Mouse (Mus musculus): ENCODE measurements at regions not wholly inside any gene's neighbourhood (a gene's known extent, or its start where the extent isn't known, plus 50 kb on each side); places are given as distances from the start of the nearest gene placed in this dataset.

DNA sequence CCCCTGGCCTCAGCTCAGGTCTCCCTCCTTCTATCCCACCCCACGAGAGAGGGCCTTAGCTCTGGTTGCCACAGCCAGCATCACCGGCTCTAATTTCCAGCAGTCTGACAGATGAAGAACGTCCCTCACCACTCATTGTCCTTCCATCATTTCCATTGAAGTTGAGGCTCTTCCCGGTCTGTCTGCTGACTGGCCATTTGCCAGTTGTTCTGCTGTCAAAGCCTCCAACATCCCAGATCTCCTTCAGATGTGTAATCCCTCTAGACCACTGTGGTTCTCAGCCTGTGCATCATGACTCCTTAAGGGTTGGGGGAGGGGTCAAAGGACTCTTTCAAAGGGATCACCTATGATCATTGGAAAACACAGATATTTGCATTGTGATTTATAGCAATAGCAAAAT lies 181.6 kb downstream of the Rplp1 start:
- no peak overlapping the region for H3K4me2 ChIP-seq
- H3K4me1 ChIP-seq (replicated peaks) = 0 out of 2 replicates have a peak, but pooled peaks cover 4% of the 10 kb centered on the region
- no peak overlapping the region for H3K27ac ChIP-seq (ENCODE audit: poor library complexity, severe bottlenecking)
- H3K36me3 ChIP-seq = no peaks in the 10 kb centered on the region
- no peaks in the 10 kb centered on the region for H3K9me3 ChIP-seq (replicated peaks)
- no peak overlapping the region for H3K9ac ChIP-seq
- H3K27me3 ChIP-seq (replicated peaks) = 0 out of 2 replicates have a peak, but pooled peaks cover 8% of the 10 kb centered on the region
- ATAC-seq (ENCODE audit: insufficient number of reproducible peaks, low FRiP score) = no peak
- no peak overlapping the region for H3K4me3 ChIP-seq
- 44% methylated on average over 4 of the region's 4 CpGs for WGBS

DNA sequence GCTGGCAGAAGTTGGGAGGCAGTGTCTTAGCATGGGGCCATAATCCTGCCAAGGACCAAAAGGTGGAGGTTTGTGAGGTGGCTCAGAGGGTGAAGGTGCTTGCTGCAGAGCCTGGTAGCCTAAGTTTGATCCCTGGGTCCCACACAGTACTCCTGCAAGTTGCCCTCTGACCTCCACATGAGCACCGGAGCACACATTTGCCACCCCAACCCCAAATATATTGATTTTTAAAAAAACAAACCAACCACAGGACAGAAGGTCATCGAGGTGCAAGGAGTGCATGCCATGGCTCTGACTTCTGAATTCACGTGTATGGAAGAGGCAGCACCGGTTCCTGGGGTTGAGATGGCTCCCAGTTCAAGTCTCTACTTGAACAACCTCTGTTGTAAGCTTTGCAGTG lies 186.2 kb downstream of the Rplp1 start:
- no peaks in the 10 kb centered on the region for H3K36me3 ChIP-seq
- 77% methylated on average over 4 of the region's 4 CpGs for WGBS
- no peak overlapping the region for H3K4me2 ChIP-seq
- ATAC-seq (ENCODE audit: insufficient number of reproducible peaks, low FRiP score) = no peak
- H3K4me1 ChIP-seq (replicated peaks) = 0 out of 2 replicates have a peak, but pooled peaks cover 5% of the 10 kb centered on the region
- H3K4me3 ChIP-seq = no peak overlapping the region
- H3K9me3 ChIP-seq (replicated peaks) = no peaks in the 10 kb centered on the region
- H3K27me3 ChIP-seq (replicated peaks) = 0 out of 2 replicates have a peak, but pooled peaks cover 8% of the 10 kb centered on the region
- H3K27ac ChIP-seq (ENCODE audit: poor library complexity, severe bottlenecking) = no peak overlapping the region
- no peak overlapping the region for H3K9ac ChIP-seq

DNA sequence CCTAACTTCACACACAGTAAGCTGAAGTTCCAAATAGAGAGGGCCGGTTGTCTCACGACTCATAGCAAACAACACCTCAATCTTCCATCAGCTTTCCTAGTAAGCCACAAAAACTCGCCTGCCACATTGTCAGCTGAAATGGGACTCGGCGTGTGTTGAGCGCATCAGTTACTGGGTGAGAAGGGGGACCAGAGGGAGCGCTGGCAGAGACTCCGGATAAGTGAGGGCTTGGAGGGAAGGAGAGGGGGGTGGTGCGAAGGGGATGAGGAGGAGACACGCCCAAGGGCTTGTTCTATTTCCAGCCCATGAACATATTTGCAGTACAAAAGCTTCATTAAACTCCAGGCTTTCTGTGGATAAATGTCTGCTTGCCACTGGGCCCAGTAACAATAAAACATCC lies 186.7 kb downstream of the Rplp1 start:
- 0 out of 2 replicates have a peak, but pooled peaks cover 8% of the 10 kb centered on the region for H3K27me3 ChIP-seq (replicated peaks)

DNA sequence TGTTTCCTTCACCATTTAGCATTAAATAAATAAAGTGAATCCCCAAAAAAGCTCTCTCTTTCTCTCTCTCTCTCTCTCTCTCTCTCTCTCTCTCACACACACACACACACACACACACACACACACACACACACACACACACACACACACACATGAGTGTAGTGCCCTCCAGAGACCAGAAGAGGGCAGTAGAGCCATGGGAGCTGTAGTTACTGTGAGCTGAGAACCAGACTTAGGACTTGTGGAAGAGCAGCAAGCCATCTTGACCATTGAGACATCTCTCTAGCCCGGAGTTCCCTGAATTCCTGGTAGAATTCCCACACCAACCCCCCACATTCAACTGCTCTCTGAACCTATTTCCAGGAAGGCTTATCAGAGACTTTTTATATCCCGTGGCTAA lies 190.3 kb downstream of the Rplp1 start:
- Histone ChIP-seq H3K27me3 (replicated peaks) (peaks cover 20% of the 10 kb centered on the region), H3K36me3 (no peaks in the 10 kb centered on the region), H3K9me3 (replicated peaks) (no peaks in the 10 kb centered on the region), H3K27ac (ENCODE audit: poor library complexity, severe bottlenecking) (no peak overlapping the region), H3K4me3 (no peak overlapping the region), H3K9ac (no peak overlapping the region), H3K4me2 (no peak overlapping the region), H3K4me1 (replicated peaks) (peaks cover 8% of the 10 kb centered on the region; the same call in 1 of the 2 replicates)
- no peak for ATAC-seq (ENCODE audit: insufficient number of reproducible peaks, low FRiP score)
- WGBS = 88% methylated on average over 2 of the region's 2 CpGs

More for the DNA sequence above, 186.7 kb downstream of the Rplp1 start:
- Histone ChIP-seq H3K4me2 (no peak overlapping the region), H3K9me3 (replicated peaks) (no peaks in the 10 kb centered on the region), H3K4me1 (replicated peaks) (0 out of 2 replicates have a peak, but pooled peaks cover 8% of the 10 kb centered on the region), H3K36me3 (no peaks in the 10 kb centered on the region), H3K27ac (ENCODE audit: poor library complexity, severe bottlenecking) (no peak overlapping the region), H3K4me3 (no peak overlapping the region), H3K9ac (no peak overlapping the region)
- WGBS = 37% methylated on average over 10 of the region's 10 CpGs
- ATAC-seq (ENCODE audit: insufficient number of reproducible peaks, low FRiP score) = no peak

DNA sequence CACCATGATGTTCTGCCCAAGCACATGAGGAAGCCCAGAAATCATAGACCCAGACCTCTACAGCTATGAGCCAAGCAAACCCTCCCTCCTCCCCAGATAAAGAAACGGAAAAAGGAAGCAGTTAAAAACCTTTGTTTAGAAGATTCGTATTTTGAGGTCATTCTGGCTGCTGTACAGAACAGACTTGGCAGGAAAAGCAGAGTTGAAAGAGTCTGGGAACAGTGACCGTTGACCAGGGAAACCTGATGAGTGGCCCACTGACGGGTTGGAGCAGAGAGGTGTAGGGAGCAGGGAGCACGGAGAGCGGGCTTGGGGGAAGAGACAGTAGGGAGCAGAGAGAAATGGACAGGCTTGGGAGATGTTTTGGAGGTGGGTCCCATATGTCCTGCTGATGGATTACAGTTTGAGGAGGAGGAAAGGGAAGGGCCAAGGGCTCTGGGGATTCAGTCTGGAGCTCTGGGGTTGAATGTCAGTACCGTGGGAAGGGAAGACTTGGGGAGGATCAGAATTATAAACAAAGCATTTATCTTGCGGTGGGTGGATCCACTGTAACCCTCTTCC lies 191.2 kb downstream of the Rplp1 start:
- H3K4me1 ChIP-seq (replicated peaks) = peaks cover 8% of the 10 kb centered on the region; the same call in 1 of the 2 replicates
- ATAC-seq (ENCODE audit: insufficient number of reproducible peaks, low FRiP score) = peak; percentile 61; the same call in 1 of the 2 replicates
- H3K4me2 ChIP-seq = no peak overlapping the region
- no peak overlapping the region for H3K9ac ChIP-seq
- WGBS = 56% methylated on average over 8 of the region's 8 CpGs
- H3K9me3 ChIP-seq (replicated peaks) = no peaks in the 10 kb centered on the region
- peaks cover 25% of the 10 kb centered on the region for H3K27me3 ChIP-seq (replicated peaks)
- no peak overlapping the region for H3K4me3 ChIP-seq
- 0 out of 2 replicates have a peak overlapping the region, but pooled peaks have one; percentile 23 for H3K27ac ChIP-seq (ENCODE audit: poor library complexity, severe bottlenecking)
- H3K36me3 ChIP-seq = no peaks in the 10 kb centered on the region

DNA sequence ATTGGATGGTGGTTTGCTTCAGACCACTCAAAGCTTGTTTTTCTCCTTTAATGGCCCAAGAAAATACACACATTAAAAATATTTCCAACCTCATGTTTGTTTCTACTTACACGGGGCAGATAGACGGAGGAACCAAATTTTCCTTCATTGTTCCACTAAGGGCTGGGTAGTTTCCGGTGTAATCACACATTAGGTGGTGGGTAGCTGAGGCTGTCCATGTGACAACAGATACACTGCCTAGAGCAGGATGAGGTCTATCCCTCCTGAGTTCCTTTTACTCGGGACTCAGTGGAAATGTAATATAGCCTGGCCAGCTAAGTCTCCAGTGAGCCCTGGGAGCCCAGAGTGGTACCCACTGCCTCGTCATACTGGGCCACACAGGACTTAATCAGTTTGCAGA lies 192.5 kb downstream of the Rplp1 start:
- Histone ChIP-seq H3K36me3 (no peaks in the 10 kb centered on the region), H3K27ac (ENCODE audit: poor library complexity, severe bottlenecking) (no peak overlapping the region), H3K9ac (no peak overlapping the region), H3K4me2 (no peak overlapping the region), H3K4me1 (replicated peaks) (peaks cover 3% of the 10 kb centered on the region; the same call in 1 of the 2 replicates), H3K9me3 (replicated peaks) (no peaks in the 10 kb centered on the region), H3K27me3 (replicated peaks) (peaks cover 32% of the 10 kb centered on the region), H3K4me3 (no peak overlapping the region)
- WGBS = 79% methylated on average over 5 of the region's 5 CpGs
- ATAC-seq (ENCODE audit: insufficient number of reproducible peaks, low FRiP score) = no peak

DNA sequence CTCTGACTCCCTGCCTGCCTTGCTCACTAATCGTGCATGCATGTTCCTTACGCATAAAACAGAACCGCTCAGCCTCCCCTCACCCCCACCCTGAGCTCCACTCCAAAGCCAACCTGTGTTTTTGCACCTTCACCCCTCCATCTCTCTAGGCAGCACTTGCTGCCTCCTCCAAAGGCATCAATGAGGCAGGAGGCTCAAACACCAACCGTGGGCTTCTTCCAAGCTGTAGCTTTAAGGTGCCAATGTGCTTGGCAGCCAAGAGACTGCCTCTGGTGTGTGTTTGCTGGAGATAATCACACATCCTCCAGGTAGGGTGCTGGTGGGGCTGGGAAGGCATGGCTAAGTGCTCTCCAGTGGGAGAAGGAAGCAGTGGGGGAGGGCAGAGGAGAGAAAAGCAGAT lies 193.3 kb downstream of the Rplp1 start:
- H3K36me3 ChIP-seq = no peaks in the 10 kb centered on the region
- H3K27me3 ChIP-seq (replicated peaks) = peaks cover 38% of the 10 kb centered on the region
- ATAC-seq (ENCODE audit: insufficient number of reproducible peaks, low FRiP score) = no peak
- no peak overlapping the region for H3K9ac ChIP-seq
- no peak overlapping the region for H3K4me3 ChIP-seq
- H3K4me1 ChIP-seq (replicated peaks) = peaks cover 3% of the 10 kb centered on the region; the same call in 1 of the 2 replicates
- 64% methylated on average over 4 of the region's 4 CpGs for WGBS
- H3K27ac ChIP-seq (ENCODE audit: poor library complexity, severe bottlenecking) = no peak overlapping the region
- no peaks in the 10 kb centered on the region for H3K9me3 ChIP-seq (replicated peaks)
- H3K4me2 ChIP-seq = no peak overlapping the region

DNA sequence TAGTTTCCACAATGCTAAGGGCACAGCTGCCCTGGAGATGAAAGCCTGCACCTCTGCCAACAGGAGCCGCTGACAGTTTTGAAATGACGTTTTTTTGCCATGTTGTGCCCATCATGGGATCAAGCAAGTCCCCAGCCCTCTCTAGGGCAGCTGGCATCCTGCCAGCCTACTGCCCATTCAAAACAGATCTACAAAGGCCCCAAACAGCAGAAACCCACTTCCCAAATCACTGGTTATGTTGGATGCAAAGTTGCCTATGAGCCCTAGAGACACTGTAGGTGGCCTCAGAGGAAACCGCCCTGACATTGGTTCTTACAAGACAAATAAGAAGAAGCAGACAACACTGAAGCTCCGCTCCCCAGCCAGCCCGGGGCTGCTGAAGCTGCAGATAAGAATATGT lies 194.1 kb downstream of the Rplp1 start:
- peaks cover 3% of the 10 kb centered on the region; the same call in 1 of the 2 replicates for H3K4me1 ChIP-seq (replicated peaks)
- 61% methylated on average over 5 of the region's 5 CpGs for WGBS

DNA sequence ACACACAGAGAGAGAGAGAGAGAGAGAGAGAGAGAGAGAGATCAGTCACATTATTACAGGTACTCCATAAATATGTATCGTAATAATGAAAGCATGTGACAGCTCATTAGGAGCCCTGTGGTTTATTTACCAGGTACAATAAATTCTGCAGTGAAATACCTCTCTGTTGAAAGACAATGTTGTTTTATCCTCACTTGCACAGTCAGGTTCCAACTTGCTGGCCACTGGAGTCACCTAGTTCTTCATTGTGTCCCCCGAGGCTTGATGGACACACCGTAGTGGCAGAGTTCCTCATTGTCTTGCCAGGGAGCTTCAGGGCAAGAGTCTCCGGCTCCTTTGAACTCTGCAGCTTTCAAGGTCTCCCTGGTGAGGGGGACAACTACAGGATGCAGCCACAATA lies 197.6 kb downstream of the Rplp1 start:
- H3K27ac ChIP-seq (ENCODE audit: poor library complexity, severe bottlenecking) = no peak overlapping the region
- H3K4me2 ChIP-seq = no peak overlapping the region
- peaks cover 13% of the 10 kb centered on the region for H3K4me1 ChIP-seq (replicated peaks)
- H3K36me3 ChIP-seq = no peaks in the 10 kb centered on the region
- H3K9ac ChIP-seq = no peak overlapping the region
- WGBS = 79% methylated on average over 4 of the region's 4 CpGs
- ATAC-seq (ENCODE audit: insufficient number of reproducible peaks, low FRiP score) = no peak
- no peak overlapping the region for H3K4me3 ChIP-seq
- peaks cover 57% of the 10 kb centered on the region for H3K27me3 ChIP-seq (replicated peaks)
- no peaks in the 10 kb centered on the region for H3K9me3 ChIP-seq (replicated peaks)

More for the DNA sequence above, 194.1 kb downstream of the Rplp1 start:
- H3K36me3 ChIP-seq = no peaks in the 10 kb centered on the region
- H3K4me2 ChIP-seq = no peak overlapping the region
- no peak overlapping the region for H3K9ac ChIP-seq
- no peak for ATAC-seq (ENCODE audit: insufficient number of reproducible peaks, low FRiP score)
- no peak overlapping the region for H3K4me3 ChIP-seq
- H3K27me3 ChIP-seq (replicated peaks) = peaks cover 41% of the 10 kb centered on the region
- no peak overlapping the region for H3K27ac ChIP-seq (ENCODE audit: poor library complexity, severe bottlenecking)
- H3K9me3 ChIP-seq (replicated peaks) = no peaks in the 10 kb centered on the region

DNA sequence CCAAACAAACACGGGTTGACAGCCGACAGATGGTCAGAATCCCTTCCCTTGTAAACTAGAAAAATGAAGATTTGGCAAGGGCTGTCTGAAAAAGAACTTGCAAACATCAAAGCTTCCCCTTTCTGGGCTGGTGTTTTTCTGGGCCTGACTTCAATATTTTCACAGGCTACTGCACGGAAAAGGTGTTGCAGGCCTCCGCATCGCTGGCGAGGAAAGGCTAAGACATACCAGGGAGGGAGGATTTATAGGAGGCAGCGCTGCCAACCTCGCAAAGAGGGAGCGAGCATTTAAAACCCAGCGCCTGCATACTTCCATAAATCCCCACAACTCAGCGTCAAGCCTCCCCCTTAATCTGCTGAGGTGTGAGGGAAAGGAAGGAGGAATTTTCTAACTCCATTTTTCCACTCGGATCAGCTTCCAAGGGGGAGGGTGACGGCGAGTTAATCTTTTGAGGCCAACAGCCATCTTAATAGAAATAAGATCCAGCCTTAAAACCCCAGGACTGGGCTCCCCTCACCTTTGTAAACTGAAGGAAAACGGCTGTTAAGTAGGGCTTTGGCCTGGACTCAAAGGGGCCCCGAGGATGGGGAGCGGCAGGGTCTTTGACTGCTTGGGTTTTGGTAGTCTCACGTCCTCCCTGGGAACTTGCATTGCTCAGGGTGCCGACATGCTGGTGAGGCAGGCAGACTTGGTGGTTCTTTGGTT lies 199.9 kb downstream of the Rplp1 start:
- no peak overlapping the region for H3K27ac ChIP-seq (ENCODE audit: poor library complexity, severe bottlenecking)
- no peaks in the 10 kb centered on the region for H3K36me3 ChIP-seq
- no peak overlapping the region for H3K9ac ChIP-seq
- peaks cover 54% of the 10 kb centered on the region for H3K27me3 ChIP-seq (replicated peaks)
- H3K4me3 ChIP-seq = no peak overlapping the region
- H3K4me1 ChIP-seq (replicated peaks) = peaks cover 13% of the 10 kb centered on the region
- no peaks in the 10 kb centered on the region for H3K9me3 ChIP-seq (replicated peaks)
- WGBS = 36% methylated on average over 19 of the region's 19 CpGs
- no peak for ATAC-seq (ENCODE audit: insufficient number of reproducible peaks, low FRiP score)
- no peak overlapping the region for H3K4me2 ChIP-seq

DNA sequence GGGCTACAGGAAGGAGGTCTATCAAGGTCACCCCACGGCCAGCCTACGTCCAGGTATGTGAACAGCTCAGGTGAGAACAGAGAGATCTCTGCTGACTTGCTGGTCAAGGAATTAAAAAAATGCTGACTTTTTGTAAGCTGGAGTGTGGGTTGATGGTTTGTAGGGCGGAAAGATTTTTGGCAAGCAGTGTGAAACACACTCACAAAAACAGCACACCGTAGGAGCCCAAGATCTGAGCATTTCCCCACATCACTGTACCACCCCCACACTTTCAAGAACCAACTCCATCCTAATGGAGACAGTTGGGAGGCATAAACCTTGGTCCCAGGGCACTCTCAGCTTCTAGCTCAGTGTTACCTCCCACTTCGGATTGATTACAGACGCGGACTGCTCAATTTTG lies 200.5 kb downstream of the Rplp1 start:
- H3K27me3 ChIP-seq (replicated peaks) = peaks cover 61% of the 10 kb centered on the region
- H3K4me2 ChIP-seq = no peak overlapping the region
- peaks cover 13% of the 10 kb centered on the region for H3K4me1 ChIP-seq (replicated peaks)
- no peaks in the 10 kb centered on the region for H3K9me3 ChIP-seq (replicated peaks)
- H3K4me3 ChIP-seq = no peak overlapping the region
- ATAC-seq (ENCODE audit: insufficient number of reproducible peaks, low FRiP score) = no peak
- H3K9ac ChIP-seq = no peak overlapping the region
- 80% methylated on average over 7 of the region's 7 CpGs for WGBS
- H3K36me3 ChIP-seq = no peaks in the 10 kb centered on the region
- H3K27ac ChIP-seq (ENCODE audit: poor library complexity, severe bottlenecking) = no peak overlapping the region

Data from heart, embryonic 12.5 days (tissue).